13 mouse cellular contexts compared by ENCODE assay signal in the genomic region with DNA sequence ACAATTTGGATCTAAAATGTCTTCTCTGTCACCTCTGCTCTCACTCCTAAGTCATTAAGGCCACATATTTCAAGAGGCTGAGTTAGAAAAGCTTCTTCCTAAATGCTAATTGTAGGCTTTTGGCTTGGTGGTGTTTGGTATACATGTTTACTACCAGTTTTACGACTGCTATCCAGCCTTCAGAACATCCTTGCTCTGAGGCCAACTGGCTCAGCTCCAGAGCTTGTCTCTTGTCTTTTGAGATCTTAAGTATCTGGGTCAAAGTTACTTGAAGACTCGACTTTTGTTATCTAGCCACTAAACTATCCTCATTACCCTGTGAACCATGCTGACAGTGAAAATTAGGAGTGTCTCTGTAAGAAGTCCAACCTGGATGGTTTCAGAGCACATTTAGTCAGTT. TPM values are rescaled to one million over a fixed set of nuclear protein-coding genes. Genes with fewer than 3 reads are reported as not detected.
DNase-seq lines count a peak whose midpoint lies in the region; ATAC-seq and TF ChIP-seq lines count a peak whose summit lies in the region.
"Had no signal": no experiment of that assay in that cellular context is flagged by ENCODE, and none has a peak within 500 bp of the region (broad histone marks: within the 10 kb centered on the region; RNA-seq: fewer than 3 reads in every experiment).

No protein-coding gene starts in this region.

- peak overlapping the region; percentile 28; the same call in 1 of the 2 replicates for H3K27ac ChIP-seq in brown adipose tissue, adult 24 weeks (replicated peaks; ENCODE audit: low read depth, low read length)
- H3K27ac ChIP-seq in kidney, embryonic 16.5 days (ENCODE audit: low read length): no peak overlapping the region
- peak overlapping the region; percentile 62 for H3K27ac ChIP-seq in small intestine, adult 2 months (ENCODE audit: insufficient read depth, low read depth, low read length)
- H3K27ac ChIP-seq: heart, embryonic 13.5 days; midbrain, embryonic 12.5 days had no signal

- H3K27me3 ChIP-seq in kidney, embryonic 16.5 days (ENCODE audit: insufficient read depth, low read length): no peaks in the 10 kb centered on the region
- no peaks in the 10 kb centered on the region for H3K27me3 ChIP-seq in small intestine, adult 2 months (ENCODE audit: control insufficient read depth, insufficient read depth, low read length)
- H3K27me3 ChIP-seq: heart, embryonic 13.5 days; midbrain, embryonic 12.5 days; Patski had no signal

- H3K4me1 ChIP-seq in brown adipose tissue, adult 24 weeks (ENCODE audit: control insufficient read depth, insufficient read depth, insufficient read length, low read length): no peaks in the 10 kb centered on the region
- H3K4me1 ChIP-seq in kidney, embryonic 16.5 days (ENCODE audit: insufficient read depth, low read length): no peaks in the 10 kb centered on the region
- peaks cover 13% of the 10 kb centered on the region; the same call in 1 of the 2 replicates for H3K4me1 ChIP-seq in small intestine, adult 2 months (ENCODE audit: control insufficient read depth, insufficient read depth, insufficient read length, low read length)
- H3K4me1 ChIP-seq: midbrain, embryonic 12.5 days had no signal

- TF ChIP-seq POLR2A in small intestine, adult 2 months (IDR thresholded peaks at IDR 0.05; ENCODE audit: low read depth, low read length): no peak

- WGBS in kidney, embryonic 16.5 days: 19% methylated on average over 2 of the region's 2 CpGs
- WGBS in small intestine, adult 2 months: 18% methylated on average over 2 of the region's 2 CpGs

- no peak overlapping the region for H3K4me2 ChIP-seq in kidney, embryonic 16.5 days (replicated peaks; ENCODE audit: low read depth, low read length)
- H3K4me2 ChIP-seq: heart, embryonic 13.5 days; midbrain, embryonic 12.5 days had no signal

- no peak overlapping the region for H3K9ac ChIP-seq in kidney, embryonic 16.5 days (replicated peaks; ENCODE audit: low read length)
- H3K9ac ChIP-seq: heart, embryonic 13.5 days; midbrain, embryonic 12.5 days had no signal

- peak; percentile 45 for DNase-seq in ovary, adult 18-20 months (ENCODE audit: low spot score)
- no peak for DNase-seq in ovary, postnatal 10 days (ENCODE audit: low spot score)
- no peak for DNase-seq in heart, adult 9 months (ENCODE audit: low spot score in 2 of 2)
- no peak for DNase-seq in right cerebral cortex, adult 18-20 months
- DNase-seq: cerebellum, adult 9-10 months; thymus, postnatal 36 days had no signal

- TF ChIP-seq CTCF in small intestine, adult 2 months (IDR thresholded peaks at IDR 0.05; ENCODE audit: extremely low read depth, insufficient read length, insufficient replicate concordance, low read depth, low read length): no peak

- no peaks in the 10 kb centered on the region for H3K9me3 ChIP-seq in kidney, embryonic 16.5 days (ENCODE audit: low read length)
- H3K9me3 ChIP-seq: heart, embryonic 13.5 days; midbrain, embryonic 12.5 days had no signal

- no peak overlapping the region for H3K4me3 ChIP-seq in brown adipose tissue, adult 24 weeks (ENCODE audit: insufficient read depth, low read depth, low read length)
- no peak overlapping the region for H3K4me3 ChIP-seq in kidney, embryonic 16.5 days (ENCODE audit: low read length)
- no peak overlapping the region for H3K4me3 ChIP-seq in small intestine, adult 2 months (ENCODE audit: low read depth, low read length)
- H3K4me3 ChIP-seq: heart, embryonic 13.5 days; midbrain, embryonic 12.5 days had no signal

- H3K36me3 ChIP-seq in kidney, embryonic 16.5 days (ENCODE audit: insufficient read depth, low read length): no peaks in the 10 kb centered on the region
- H3K36me3 ChIP-seq in small intestine, adult 2 months (ENCODE audit: control insufficient read depth, insufficient read depth, low read length): no peaks in the 10 kb centered on the region
- H3K36me3 ChIP-seq: heart, embryonic 13.5 days; midbrain, embryonic 12.5 days had no signal

- peak; percentile 54; the same call in 1 of the 2 replicates for ATAC-seq in kidney, embryonic 16.5 days (ENCODE audit: low FRiP score, low TSS enrichment)
- ATAC-seq: intestine, postnatal 0 days; Patski had no signal

RNA-seq across cellular contexts. Expression of a gene that starts 44.0 kb away (rescaled TPM):
- 7.7 and 9.8 TPM in 2 replicates for polyA plus RNA-seq in brown adipose tissue, adult 24 weeks (2012; ENCODE audit: insufficient read depth, insufficient read length, missing spikeins)
- polyA plus RNA-seq in kidney, embryonic 16.5 days (2015; fragmentation: Nextera tagmentation; extraction: Ambion mirVana): 6.5 and 8.4 TPM in 2 replicates
- 29.7 and 59.8 TPM in 2 replicates for polyA plus RNA-seq in small intestine, adult 2 months (2012; rRNA removed)
